Mouse (Mus musculus) kidney, embryonic 16.5 days (tissue): ENCODE measurements around the gene Abhd12b. TPM values are rescaled to one million over a fixed set of nuclear protein-coding genes. Genes with fewer than 3 reads are reported as not detected.
"Not testable (repeated sequence)": the region's sequence is repeated elsewhere in the genome, so short reads cannot be mapped to it uniquely, and the experiment has no call there.

ENCODE experiments used
- ATAC-seq: fragments of 200-750 bp; cut with Nextera tagmentation; 2 replicates; pipeline ENCODE4 v1.8.0; 2017; ENCODE audit warnings: moderate TSS enrichment; ENCODE audit not compliant: low FRiP score, low TSS enrichment
- H3K27ac ChIP-seq: fragments of 300-500 bp; sonication (generic); 2 replicates; pipeline ENCODE4 v1.5.1; 2014; ENCODE audit warnings: low read length
- H3K27me3 ChIP-seq: fragments of 300-500 bp; sonication (generic); 2 replicates; pipeline ENCODE4 v1.6.1; 2014; ENCODE audit warnings: low read length, control low read depth, mixed read lengths; ENCODE audit not compliant: insufficient read depth
- H3K36me3 ChIP-seq: fragments of 300-500 bp; sonication (generic); 2 replicates; pipeline ENCODE4 v1.6.1; 2014; ENCODE audit warnings: low read length, control low read depth, mixed read lengths; ENCODE audit not compliant: insufficient read depth
- H3K4me1 ChIP-seq: fragments of 300-500 bp; sonication (generic); 2 replicates; pipeline ENCODE4 v1.6.1; 2014; ENCODE audit warnings: low read length, control low read depth, mixed read lengths; ENCODE audit not compliant: insufficient read depth
- H3K4me2 ChIP-seq: fragments of 300-500 bp; sonication (generic); replicated peaks from 2 replicates; pipeline ENCODE4 v1.6.1; 2014; ENCODE audit warnings: low read depth, low read length
- H3K4me3 ChIP-seq: fragments of 300-500 bp; sonication (generic); 2 replicates; pipeline ENCODE4 v1.5.1; 2014; ENCODE audit warnings: mild to moderate bottlenecking, low read length
- H3K9ac ChIP-seq: fragments of 300-500 bp; sonication (generic); replicated peaks from 2 replicates; pipeline ENCODE4 v1.6.1; 2014; ENCODE audit warnings: low read length
- H3K9me3 ChIP-seq: fragments of 300-500 bp; sonication (generic); 2 replicates; pipeline ENCODE4 v1.6.1; 2016; ENCODE audit warnings: low read length, control low read depth
- WGBS: fragments of 180-500 bp; shearing (Covaris S2); extraction: QIAGEN DNeasy Blood & Tissue Kit; methylation state at CpG from one replicate; pipeline ENCODE4 v1.1.7; 2014; 5-methylcytosine and 5-hydroxymethylcytosine counted together
- polyA plus RNA-seq: library from polyadenylated mRNA; unstranded; fragments of >200 nt; fragmentation: Nextera tagmentation; extraction: Ambion mirVana; gene quantifications from 2 replicates; pipeline ENCODE4 v1.2.1, GENCODE M21; 2015

Abhd12b gene
- polyA plus RNA-seq, 1 experiment from 2014 or later: 0.17 TPM

DNA sequence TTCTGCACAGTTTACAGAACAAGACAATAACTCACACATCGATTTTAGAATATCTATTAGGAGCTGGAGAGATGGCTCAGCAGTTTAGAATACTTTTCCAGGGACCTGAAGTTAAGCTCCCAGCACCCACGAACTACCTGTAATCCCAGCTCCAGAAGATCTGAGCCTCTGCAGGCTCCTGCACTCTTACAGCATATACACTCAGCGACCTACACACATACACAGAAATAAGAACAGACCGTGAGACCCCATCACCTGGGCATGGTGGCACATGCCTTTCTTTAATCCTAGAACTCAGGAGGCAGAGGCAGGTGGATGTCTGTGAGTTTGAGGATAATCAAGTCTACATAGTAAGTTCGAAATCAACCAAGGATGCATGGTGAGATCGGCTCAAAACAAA is 8.4 kb upstream of the Abhd12b start:
- H3K9ac ChIP-seq: no peak overlapping the region
- no peaks in the 10 kb centered on the region for H3K27me3 ChIP-seq
- no peak for ATAC-seq
- no peak overlapping the region for H3K27ac ChIP-seq
- H3K4me2 ChIP-seq: no peak overlapping the region
- no peak overlapping the region for H3K4me3 ChIP-seq
- H3K9me3 ChIP-seq: no peaks in the 10 kb centered on the region
- WGBS: 88% methylated on average over 6 of the region's 6 CpGs
- H3K36me3 ChIP-seq: no peaks in the 10 kb centered on the region
- H3K4me1 ChIP-seq: peaks cover 25% of the 10 kb centered on the region

GRCm38 (mm10) chr12:70147986-70148630 is 5.8 kb upstream of the Abhd12b start:
- Histone ChIP-seq H3K36me3 (no peaks in the 10 kb centered on the region), H3K9ac (peak overlapping the region; percentile 54), H3K27ac (no peak overlapping the region), H3K4me3 (peak overlapping the region; percentile 46), H3K9me3 (no peaks in the 10 kb centered on the region), H3K4me1 (peaks cover 25% of the 10 kb centered on the region), H3K27me3 (no peaks in the 10 kb centered on the region), H3K4me2 (peak overlapping the region; percentile 56)
- no peak for ATAC-seq
- 2% methylated on average over 13 of the region's 13 CpGs for WGBS

GRCm38 (mm10) chr12:70148631-70149265 is 5.2 kb upstream of the Abhd12b start:
- whole genome bisulfite sequencing: 14% methylated on average over 11 of the region's 11 CpGs
- Histone ChIP-seq H3K27me3 (no peaks in the 10 kb centered on the region), H3K4me2 (peak overlapping the region; percentile 56), H3K9ac (0 out of 2 replicates have a peak overlapping the region, but pooled peaks have one; percentile 37), H3K4me1 (peaks cover 25% of the 10 kb centered on the region), H3K27ac (no peak overlapping the region), H3K36me3 (no peaks in the 10 kb centered on the region), H3K4me3 (peak overlapping the region; percentile 46), H3K9me3 (no peaks in the 10 kb centered on the region)
- no peak for ATAC-seq

DNA sequence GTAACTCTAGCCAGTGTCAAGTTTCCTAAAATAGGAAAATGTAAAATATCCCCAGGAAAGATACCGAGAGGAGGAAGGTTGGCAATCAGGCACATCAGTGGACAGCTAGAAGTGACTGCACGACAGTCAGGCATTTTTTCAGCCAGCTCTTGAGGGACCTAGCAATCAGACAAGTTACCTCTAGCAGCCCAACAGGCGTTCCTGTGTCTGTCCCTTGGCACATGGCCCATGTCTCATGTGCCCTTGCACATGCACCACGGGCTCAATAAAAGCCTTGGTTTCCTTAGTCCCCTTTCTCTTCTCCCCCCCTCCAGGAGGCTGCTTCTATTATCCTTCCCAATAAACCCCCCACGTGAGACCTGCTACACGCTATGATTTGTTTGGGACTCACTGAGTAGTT is 2.3 kb downstream of the Abhd12b start:
- no peak overlapping the region for H3K4me2 ChIP-seq
- no peak overlapping the region for H3K9ac ChIP-seq
- H3K27me3 ChIP-seq: no peaks in the 10 kb centered on the region
- no peaks in the 10 kb centered on the region for H3K36me3 ChIP-seq
- WGBS: 75% methylated on average over 6 of the region's 6 CpGs
- H3K4me1 ChIP-seq: no peaks in the 10 kb centered on the region
- H3K9me3 ChIP-seq: no peaks in the 10 kb centered on the region
- no peak overlapping the region for H3K4me3 ChIP-seq
- ATAC-seq: no peak
- no peak overlapping the region for H3K27ac ChIP-seq

DNA sequence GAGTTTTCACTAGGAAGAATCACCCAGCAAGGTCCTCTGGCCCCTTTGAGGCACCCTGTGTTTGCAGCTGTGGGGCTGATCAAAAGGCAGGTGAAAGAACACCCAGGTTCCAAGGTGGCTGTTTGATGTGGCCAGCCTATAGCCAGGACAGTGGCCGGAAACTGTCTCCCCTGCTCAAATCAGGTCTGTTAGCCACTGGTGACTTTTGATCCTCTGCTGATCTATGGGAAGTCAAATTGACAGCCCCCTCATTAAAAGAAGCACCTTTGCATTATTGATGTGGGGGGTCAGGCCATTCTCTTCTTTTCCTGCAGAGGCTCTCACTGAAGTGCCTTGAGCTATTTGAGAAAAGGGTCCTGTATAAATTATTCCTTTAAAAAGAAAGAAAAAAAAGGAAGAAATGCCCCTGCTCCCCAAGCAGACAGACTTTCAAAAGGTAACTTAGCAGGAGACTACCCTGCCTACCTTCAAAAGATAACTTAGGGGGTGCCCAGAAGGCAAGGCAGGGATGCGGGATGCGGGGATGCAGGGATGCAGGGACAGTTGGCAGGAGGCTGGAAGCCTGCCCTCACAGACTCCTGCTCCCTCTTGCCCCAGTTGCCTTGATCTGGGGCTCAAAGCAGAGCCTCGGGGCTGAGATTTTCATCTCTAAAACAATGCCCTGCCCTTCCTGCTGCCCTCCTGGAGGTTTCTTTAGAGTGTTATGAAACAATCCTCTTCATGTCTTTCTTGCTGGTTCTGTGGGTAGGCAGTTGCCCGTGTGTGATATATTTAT is 3.5 kb downstream of the Abhd12b start:
- no peak for ATAC-seq
- H3K4me2 ChIP-seq: no peak overlapping the region
- no peaks in the 10 kb centered on the region for H3K36me3 ChIP-seq
- 49% methylated on average over 5 of the region's 5 CpGs for WGBS
- H3K27me3 ChIP-seq: no peaks in the 10 kb centered on the region
- H3K4me3 ChIP-seq: no peak overlapping the region
- H3K4me1 ChIP-seq: no peaks in the 10 kb centered on the region
- no peak overlapping the region for H3K9ac ChIP-seq
- H3K9me3 ChIP-seq: no peaks in the 10 kb centered on the region
- no peak overlapping the region for H3K27ac ChIP-seq

DNA sequence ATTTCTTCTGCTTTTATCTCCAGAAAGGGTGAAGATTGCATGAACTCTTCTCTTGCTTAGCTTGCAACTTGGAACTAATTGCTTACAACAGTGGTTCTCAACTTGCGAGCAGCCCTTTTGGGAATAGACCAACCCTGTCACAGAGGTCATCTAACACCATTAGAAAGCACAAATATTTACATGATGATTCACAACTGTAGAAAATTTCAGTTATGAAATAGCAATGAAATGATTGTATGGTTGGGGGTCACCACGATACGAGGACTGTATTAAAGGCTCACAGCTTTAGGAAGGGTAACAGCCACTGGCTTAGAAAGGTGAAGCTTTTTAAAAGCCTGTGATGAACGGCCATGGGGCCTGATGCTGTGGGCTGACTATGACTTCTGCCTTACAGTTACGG is 7.1 kb downstream of the Abhd12b start:
- WGBS: 68% methylated on average over 5 of the region's 5 CpGs

GRCm38 (mm10) chr12:70164741-70165140 is 10.8 kb downstream of the Abhd12b start:
- ATAC-seq: no peak
- Histone ChIP-seq H3K4me1 (0 out of 2 replicates have a peak, but pooled peaks cover 2% of the 10 kb centered on the region), H3K9me3 (no peaks in the 10 kb centered on the region), H3K27ac (no peak overlapping the region), H3K4me2 (no peak overlapping the region), H3K4me3 (no peak overlapping the region), H3K36me3 (no peaks in the 10 kb centered on the region), H3K27me3 (no peaks in the 10 kb centered on the region), H3K9ac (no peak overlapping the region)
- WGBS: 71% methylated on average over 3 of the region's 3 CpGs

More for the DNA sequence above, 7.1 kb downstream of the Abhd12b start:
- 0 out of 2 replicates have a peak, but pooled peaks cover 2% of the 10 kb centered on the region for H3K4me1 ChIP-seq
- H3K27ac ChIP-seq: no peak overlapping the region
- no peak overlapping the region for H3K9ac ChIP-seq
- H3K4me3 ChIP-seq: no peak overlapping the region
- no peaks in the 10 kb centered on the region for H3K9me3 ChIP-seq
- no peak overlapping the region for H3K4me2 ChIP-seq
- H3K27me3 ChIP-seq: no peaks in the 10 kb centered on the region
- no peaks in the 10 kb centered on the region for H3K36me3 ChIP-seq
- ATAC-seq: no peak

GRCm38 (mm10) chr12:70167950-70168349 is 14.0 kb downstream of the Abhd12b start:
- Histone ChIP-seq H3K36me3 (no peaks in the 10 kb centered on the region), H3K27me3 (no peaks in the 10 kb centered on the region), H3K9ac (no peak overlapping the region), H3K27ac (no peak overlapping the region), H3K4me1 (0 out of 2 replicates have a peak, but pooled peaks cover 2% of the 10 kb centered on the region), H3K4me2 (no peak overlapping the region), H3K4me3 (no peak overlapping the region), H3K9me3 (no peaks in the 10 kb centered on the region)
- WGBS: 91% methylated on average over 4 of the region's 4 CpGs
- ATAC-seq: no peak

GRCm38 (mm10) chr12:70169969-70170368 is 16.0 kb downstream of the Abhd12b start:
- Histone ChIP-seq H3K36me3 (no peaks in the 10 kb centered on the region), H3K27me3 (no peaks in the 10 kb centered on the region), H3K9ac (no peak overlapping the region), H3K9me3 (no peaks in the 10 kb centered on the region), H3K27ac (no peak overlapping the region), H3K4me2 (no peak overlapping the region), H3K4me3 (no peak overlapping the region), H3K4me1 (no peaks in the 10 kb centered on the region)
- ATAC-seq: no peak
- 89% methylated on average over 1 of the region's 1 CpGs for WGBS

DNA sequence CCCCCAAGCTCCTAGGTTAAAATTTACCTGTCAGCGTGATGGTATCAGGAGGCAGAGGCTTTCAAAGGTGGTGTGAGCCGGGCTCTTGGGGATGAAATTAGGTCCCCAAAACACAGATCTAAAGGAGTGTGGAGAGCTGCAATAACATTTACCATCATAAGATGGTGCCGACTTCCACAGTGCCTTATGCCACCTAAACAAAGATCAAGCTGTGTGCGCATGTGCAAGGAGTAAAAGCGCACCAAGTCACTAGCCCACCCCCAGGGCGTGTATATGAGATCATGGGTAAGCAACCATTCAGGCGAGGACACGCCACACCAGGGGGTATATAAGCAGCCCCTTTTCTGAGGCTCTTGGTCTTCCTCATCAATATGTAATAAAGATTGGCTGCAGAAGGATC is 29.6 kb downstream of the Abhd12b start:
- H3K9ac ChIP-seq, H3K27ac ChIP-seq, H3K4me3 ChIP-seq, H3K36me3 ChIP-seq, ATAC-seq, H3K4me2 ChIP-seq, H3K27me3 ChIP-seq, H3K4me1 ChIP-seq: not testable (repeated sequence)
- 95% methylated on average over 8 of the region's 8 CpGs for WGBS
- H3K9me3 ChIP-seq: peaks cover 11% of the 10 kb centered on the region
